Mouse (Mus musculus) intestine, postnatal 0 days (tissue): ENCODE results near the gene Dera. TPM values are rescaled to one million over a fixed set of nuclear protein-coding genes. Genes with fewer than 3 reads are reported as not detected.

Experiments
- ATAC-seq: fragments of 200-750 bp; cut with Nextera tagmentation; 2 replicates; pipeline ENCODE4 v1.8.0; 2017; ENCODE audit warnings: mild to moderate bottlenecking, moderate TSS enrichment, moderate library complexity
- H3K27ac ChIP-seq: fragments of 300-500 bp; sonication (generic); 2 replicates; pipeline ENCODE4 v1.5.1; 2014; ENCODE audit warnings: mild to moderate bottlenecking, low read depth, low read length, moderate library complexity
- H3K27me3 ChIP-seq: fragments of 300-500 bp; sonication (generic); replicated peaks from 2 replicates; pipeline ENCODE4 v1.6.1; 2014; ENCODE audit warnings: low read length, mixed read lengths; ENCODE audit not compliant: control insufficient read depth, insufficient read depth
- H3K36me3 ChIP-seq: fragments of 300-500 bp; sonication (generic); 2 replicates; pipeline ENCODE4 v1.6.1; 2014; ENCODE audit warnings: mild to moderate bottlenecking, moderate library complexity; ENCODE audit not compliant: control insufficient read depth, insufficient read depth
- H3K4me1 ChIP-seq: fragments of 300-500 bp; sonication (generic); replicated peaks from 2 replicates; pipeline ENCODE4 v1.6.1; 2014; ENCODE audit warnings: antibody characterized with exemption, low read length, mixed read lengths; ENCODE audit not compliant: control insufficient read depth, insufficient read depth
- H3K4me2 ChIP-seq: fragments of 300-500 bp; sonication (generic); replicated peaks from 2 replicates; pipeline ENCODE4 v1.6.1; 2014; ENCODE audit warnings: low read depth, mild to moderate bottlenecking, moderate library complexity
- H3K4me3 ChIP-seq: fragments of 300-500 bp; sonication (generic); 2 replicates; pipeline ENCODE4 v1.5.1; 2014; ENCODE audit warnings: low read depth, low read length
- H3K9ac ChIP-seq: fragments of 300-500 bp; sonication (generic); 2 replicates; pipeline ENCODE4 v1.6.1; 2014; ENCODE audit warnings: mild to moderate bottlenecking, low read depth, low read length
- H3K9me3 ChIP-seq: fragments of 300-500 bp; sonication (generic); 2 replicates; pipeline ENCODE4 v1.6.1; 2016; ENCODE audit warnings: mixed run types; ENCODE audit not compliant: control insufficient read depth
- CTCF ChIP-seq: sonication (generic); IDR thresholded peaks from 2 replicates; pipeline ENCODE4 v1.5.1; 2016; ENCODE audit warnings: low read depth, mild to moderate bottlenecking, control low read depth, antibody characterized with exemption, moderate library complexity
- WGBS: fragments of 180-500 bp; shearing (Covaris S2); extraction: QIAGEN DNeasy Blood & Tissue Kit; methylation state at CpG from one replicate; pipeline ENCODE4 v1.1.7; 2014; 5-methylcytosine and 5-hydroxymethylcytosine counted together
- polyA plus RNA-seq: library from polyadenylated mRNA; unstranded; fragments of >200 nt; fragmentation: Nextera tagmentation; extraction: Ambion mirVana; gene quantifications from 2 replicates; pipeline ENCODE4 v1.2.1, GENCODE M21; 2015

Gene Dera
- polyA plus RNA-seq, 1 experiment from 2014 or later = 122 TPM

GRCm38 (mm10) chr6:137799253-137799652, 44.9 kb downstream of the Dera start:
- no peak overlapping the region for H3K9ac ChIP-seq
- H3K4me2 ChIP-seq = no peak overlapping the region
- no peaks in the 10 kb centered on the region for H3K27me3 ChIP-seq
- no peak overlapping the region for H3K27ac ChIP-seq
- WGBS = 67% methylated on average over 9 of the region's 9 CpGs
- no peak for TF ChIP-seq CTCF
- peaks cover 16% of the 10 kb centered on the region; the same call in 1 of the 2 replicates for H3K36me3 ChIP-seq
- no peaks in the 10 kb centered on the region for H3K9me3 ChIP-seq
- no peaks in the 10 kb centered on the region for H3K4me1 ChIP-seq
- no peak for ATAC-seq
- no peak overlapping the region for H3K4me3 ChIP-seq

- H3K4me3 ChIP-seq = no peak overlapping the region
- no peak overlapping the region for H3K9ac ChIP-seq
- H3K27me3 ChIP-seq = no peaks in the 10 kb centered on the region
- H3K4me2 ChIP-seq = no peak overlapping the region
- no peak for ATAC-seq
- TF ChIP-seq CTCF = no peak
- WGBS = 63% methylated on average over 12 of the region's 12 CpGs
- no peaks in the 10 kb centered on the region for H3K4me1 ChIP-seq
- H3K9me3 ChIP-seq = no peaks in the 10 kb centered on the region
- H3K36me3 ChIP-seq = peaks cover 16% of the 10 kb centered on the region; the same call in 1 of the 2 replicates
- H3K27ac ChIP-seq = no peak overlapping the region
These were observed 49.2 kb downstream of the Dera start for GRCm38 (mm10) chr6:137803456-137804005.

- Histone ChIP-seq H3K4me3 (no peak overlapping the region), H3K4me2 (no peak overlapping the region), H3K9ac (no peak overlapping the region), H3K27ac (no peak overlapping the region), H3K27me3 (no peaks in the 10 kb centered on the region), H3K4me1 (no peaks in the 10 kb centered on the region), H3K9me3 (no peaks in the 10 kb centered on the region), H3K36me3 (peaks cover 10% of the 10 kb centered on the region; the same call in 1 of the 2 replicates)
- no peak for ATAC-seq
- TF ChIP-seq CTCF = no peak
- 77% methylated on average over 7 of the region's 7 CpGs for WGBS
These were observed 49.8 kb downstream of the Dera start for GRCm38 (mm10) chr6:137804121-137804520.

GRCm38 (mm10) chr6:137804606-137805005, 50.3 kb downstream of the Dera start:
- Histone ChIP-seq H3K27ac (no peak overlapping the region), H3K9ac (no peak overlapping the region), H3K4me2 (no peak overlapping the region), H3K4me1 (no peaks in the 10 kb centered on the region), H3K27me3 (no peaks in the 10 kb centered on the region), H3K36me3 (peaks cover 9% of the 10 kb centered on the region; the same call in 1 of the 2 replicates), H3K9me3 (no peaks in the 10 kb centered on the region), H3K4me3 (no peak overlapping the region)
- WGBS = 74% methylated on average over 9 of the region's 9 CpGs
- no peak for ATAC-seq
- TF ChIP-seq CTCF = no peak

- H3K9ac ChIP-seq = no peak overlapping the region
- WGBS = 88% methylated on average over 3 of the region's 3 CpGs
- H3K27ac ChIP-seq = no peak overlapping the region
- no peak overlapping the region for H3K4me3 ChIP-seq
- TF ChIP-seq CTCF = no peak
- no peak overlapping the region for H3K4me2 ChIP-seq
- no peaks in the 10 kb centered on the region for H3K4me1 ChIP-seq
- H3K9me3 ChIP-seq = no peaks in the 10 kb centered on the region
- peaks cover 5% of the 10 kb centered on the region; the same call in 1 of the 2 replicates for H3K36me3 ChIP-seq
- no peak for ATAC-seq
- H3K27me3 ChIP-seq = no peaks in the 10 kb centered on the region
These were observed 52.0 kb downstream of the Dera start for GRCm38 (mm10) chr6:137806342-137806741.

GRCm38 (mm10) chr6:137806806-137807205, 52.5 kb downstream of the Dera start:
- peaks cover 8% of the 10 kb centered on the region; the same call in 1 of the 2 replicates for H3K36me3 ChIP-seq
- no peak for ATAC-seq
- no peaks in the 10 kb centered on the region for H3K4me1 ChIP-seq
- no peak overlapping the region for H3K4me2 ChIP-seq
- no peak for TF ChIP-seq CTCF
- no peak overlapping the region for H3K27ac ChIP-seq
- 85% methylated on average over 8 of the region's 8 CpGs for WGBS
- no peak overlapping the region for H3K4me3 ChIP-seq
- H3K9me3 ChIP-seq = no peaks in the 10 kb centered on the region
- no peaks in the 10 kb centered on the region for H3K27me3 ChIP-seq
- no peak overlapping the region for H3K9ac ChIP-seq

- H3K27ac ChIP-seq = no peak overlapping the region
- TF ChIP-seq CTCF = no peak
- H3K36me3 ChIP-seq = peaks cover 8% of the 10 kb centered on the region; the same call in 1 of the 2 replicates
- no peaks in the 10 kb centered on the region for H3K27me3 ChIP-seq
- no peaks in the 10 kb centered on the region for H3K9me3 ChIP-seq
- no peak overlapping the region for H3K4me2 ChIP-seq
- 92% methylated on average over 6 of the region's 6 CpGs for whole genome bisulfite sequencing
- no peaks in the 10 kb centered on the region for H3K4me1 ChIP-seq
- no peak for ATAC-seq
- H3K9ac ChIP-seq = no peak overlapping the region
- H3K4me3 ChIP-seq = no peak overlapping the region
These were observed 53.0 kb downstream of the Dera start for GRCm38 (mm10) chr6:137807296-137807695.
